19 mouse cellular contexts compared by ENCODE assay signal in the genomic region with DNA sequence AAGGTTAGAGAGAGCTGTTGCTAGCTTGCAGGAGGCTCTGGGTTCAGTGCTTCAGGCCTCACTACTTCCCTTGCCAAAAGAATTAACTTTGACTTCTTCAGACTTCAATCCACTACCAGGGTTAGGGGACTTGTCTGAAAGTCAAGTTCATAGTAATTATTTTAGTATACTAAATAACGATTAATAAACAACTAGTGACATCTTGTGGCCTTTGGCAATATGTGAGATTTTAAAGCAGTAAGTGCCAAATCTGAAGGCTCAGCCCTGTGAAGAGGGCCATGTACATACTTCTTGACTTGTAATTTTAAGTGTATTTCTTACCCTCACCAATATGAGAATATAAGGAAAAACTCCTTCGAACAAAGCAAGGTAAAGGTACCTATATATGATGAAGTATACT.
A peak's percentile ranks its signal among the peaks of the same experiment; 100 is the strongest.
DNase-seq lines count a peak whose midpoint lies in the region; ATAC-seq and TF ChIP-seq lines count a peak whose summit lies in the region.
"Had no signal": no experiment of that assay in that cellular context is flagged by ENCODE, and none has a peak within 500 bp of the region (broad histone marks: within the 10 kb centered on the region; RNA-seq: fewer than 3 reads in every experiment).

No protein-coding gene starts in this region.

- H3K9me3 ChIP-seq in heart, postnatal 0 days (replicated peaks; ENCODE audit: control insufficient read depth, low read length) = no peaks in the 10 kb centered on the region
- H3K9me3 ChIP-seq in lung, embryonic 14.5 days (ENCODE audit: low read depth, low read length) = no peaks in the 10 kb centered on the region
- H3K9me3 ChIP-seq: embryonic facial prominence, embryonic 12.5 days; heart, embryonic 12.5 days; kidney, embryonic 15.5 days; liver, embryonic 13.5 days; neural tube, embryonic 15.5 days had no signal

- 69% methylated on average over 2 of the region's 2 CpGs for WGBS in heart, postnatal 0 days
- 83% methylated on average over 2 of the region's 2 CpGs for WGBS in lung, embryonic 14.5 days

- no peaks in the 10 kb centered on the region for H3K36me3 ChIP-seq in heart, postnatal 0 days (replicated peaks; ENCODE audit: control insufficient read depth, insufficient read depth, low read length)
- H3K36me3 ChIP-seq in lung, embryonic 14.5 days (ENCODE audit: insufficient read depth) = no peaks in the 10 kb centered on the region
- H3K36me3 ChIP-seq: embryonic facial prominence, embryonic 12.5 days; heart, embryonic 12.5 days; kidney, embryonic 15.5 days; liver, embryonic 13.5 days had no signal

- H3K4me2 ChIP-seq in heart, postnatal 0 days (ENCODE audit: low read depth, low read length) = no peak overlapping the region
- no peak overlapping the region for H3K4me2 ChIP-seq in lung, embryonic 14.5 days
- H3K4me2 ChIP-seq: embryonic facial prominence, embryonic 12.5 days; heart, embryonic 12.5 days; kidney, embryonic 15.5 days; liver, embryonic 13.5 days; neural tube, embryonic 15.5 days had no signal

- POLR2A ChIA-PET in Patski (lab: Charles Lee) = interaction anchor here (0.6 kb wide), 1 partner anchor 867 kb away, joined by 4 read pairs; no protein-coding TSS in a partner anchor

- no peak for ATAC-seq in heart, postnatal 0 days (ENCODE audit: insufficient read depth, low read depth)
- no peak for ATAC-seq in lung, embryonic 14.5 days (ENCODE audit: insufficient read depth)
- no peak for ATAC-seq in Patski

- in situ Hi-C loops in Patski (cut with MboI; ENCODE audit: low pct_unique_long_range_greater_than_20kb) = loop anchor here (5.0 to 25.0 kb wide), 3 partner anchors 75 to 310 kb away; no protein-coding TSS in a partner anchor

- peak; percentile 45 for DNase-seq in heart, postnatal 0 days (ENCODE audit: low spot score)
- DNase-seq in heart, postnatal 4 days = no peak
- peak; percentile 73 for DNase-seq in lung, embryonic 14.5 days
- no peak for DNase-seq in lung, adult 18-20 months
- DNase-seq in Patski (ENCODE audit: low read depth, low spot score) = no peak
- DNase-seq in retina, postnatal 7 days (ENCODE audit: low read depth, low spot score) = peak; percentile 11
- no peak for DNase-seq in adrenal gland, adult 8-10 months
- DNase-seq: adrenal gland, postnatal 25 days; cerebellum, adult 2 months; gastrocnemius, postnatal 36 days; liver, embryonic 13.5 days; right cerebral cortex, adult 18-20 months; spleen, adult 18-20 months; thymus, postnatal 14 days had no signal

- H3K4me3 ChIP-seq in heart, postnatal 0 days (ENCODE audit: low read depth, low read length) = no peak overlapping the region
- no peak overlapping the region for H3K4me3 ChIP-seq in lung, embryonic 14.5 days (ENCODE audit: low read depth, low read length)
- H3K4me3 ChIP-seq: embryonic facial prominence, embryonic 12.5 days; heart, embryonic 12.5 days; kidney, embryonic 15.5 days; liver, embryonic 13.5 days; myocyte; neural tube, embryonic 15.5 days had no signal

- TF ChIP-seq CTCF in heart, postnatal 0 days (IDR thresholded peaks at IDR 0.05; ENCODE audit: low read depth) = peak; percentile 32
- TF ChIP-seq CTCF in lung, embryonic 14.5 days (IDR thresholded peaks at IDR 0.05; ENCODE audit: low read depth) = peak; percentile 16; the same call in 1 of the 2 replicates
- peak; percentile 29 for TF ChIP-seq CTCF in Patski (IDR thresholded peaks at IDR 0.05)

- CTCF ChIA-PET in Patski (lab: Charles Lee) = interaction anchor here (1.2 to 2.0 kb wide), 3 partner anchors 17 to 326 kb away, joined by 3 to 5 read pairs (median 4); no protein-coding TSS in a partner anchor

- no peaks in the 10 kb centered on the region for H3K27me3 ChIP-seq in heart, postnatal 0 days (ENCODE audit: control insufficient read depth, insufficient read depth, low read length)
- no peaks in the 10 kb centered on the region for H3K27me3 ChIP-seq in lung, embryonic 14.5 days (ENCODE audit: insufficient read depth, low read length)
- H3K27me3 ChIP-seq in Patski = no peaks in the 10 kb centered on the region
- H3K27me3 ChIP-seq: embryonic facial prominence, embryonic 12.5 days; heart, embryonic 12.5 days; kidney, embryonic 15.5 days; liver, embryonic 13.5 days; neural tube, embryonic 15.5 days had no signal

- no peak overlapping the region for H3K9ac ChIP-seq in heart, postnatal 0 days (replicated peaks; ENCODE audit: low read depth, low read length)
- no peak overlapping the region for H3K9ac ChIP-seq in lung, embryonic 14.5 days
- H3K9ac ChIP-seq: embryonic facial prominence, embryonic 12.5 days; heart, embryonic 12.5 days; kidney, embryonic 15.5 days; liver, embryonic 13.5 days; neural tube, embryonic 15.5 days had no signal

- H3K4me1 ChIP-seq in heart, postnatal 0 days (ENCODE audit: control insufficient read depth, insufficient read depth) = no peaks in the 10 kb centered on the region
- H3K4me1 ChIP-seq in lung, embryonic 14.5 days (ENCODE audit: insufficient read depth) = no peaks in the 10 kb centered on the region
- H3K4me1 ChIP-seq: embryonic facial prominence, embryonic 12.5 days; heart, embryonic 12.5 days; kidney, embryonic 15.5 days; liver, embryonic 13.5 days; neural tube, embryonic 15.5 days had no signal

- no peak for TF ChIP-seq EP300 in heart, postnatal 0 days (IDR thresholded peaks at IDR 0.05; ENCODE audit: low read depth)

- no peak overlapping the region for H3K27ac ChIP-seq in heart, postnatal 0 days (ENCODE audit: low read depth)
- no peak overlapping the region for H3K27ac ChIP-seq in lung, embryonic 14.5 days (ENCODE audit: low read depth)
- H3K27ac ChIP-seq: embryonic facial prominence, embryonic 12.5 days; kidney, embryonic 15.5 days; liver, embryonic 13.5 days; neural tube, embryonic 15.5 days had no signal

Comparison
In these comparisons a context has a peak if more than half of its experiments do, and no peak if none do; other contexts are left out.
1. DNase-seq: peak in heart, postnatal 0 days (single experiment), lung, embryonic 14.5 days (single experiment) and retina, postnatal 7 days (single experiment); none in heart, postnatal 4 days (single experiment), lung, adult 18-20 months (0 of 2), Patski (single experiment) and adrenal gland, adult 8-10 months (single experiment).
2. Peak in every context shown above with its lines, with median percentiles within 50 percentile points of each other: CTCF ChIP-seq.